Mouse (Mus musculus) cerebellum, postnatal 10 days (tissue): ENCODE results near the gene Gm20815.
"Not testable (repeated sequence)": the region's sequence is repeated elsewhere in the genome, so short reads cannot be mapped to it uniquely, and the experiment has no call there.

Source experiments
- DNase-seq, 2 experiments: peaks; one replicate each; pipeline ENCODE4 v3.0.0; 2021; ENCODE audit warnings: mixed read lengths in 2 of 2

The Gm20815 gene

GRCm38 (mm10) chrY:8835069-8835468, at the start of gene Gm20815:
Gene Gm20815, minus strand, starts transcription at chrY:8835169.
- DNase-seq = not testable (repeated sequence)
